In the genomic region with DNA sequence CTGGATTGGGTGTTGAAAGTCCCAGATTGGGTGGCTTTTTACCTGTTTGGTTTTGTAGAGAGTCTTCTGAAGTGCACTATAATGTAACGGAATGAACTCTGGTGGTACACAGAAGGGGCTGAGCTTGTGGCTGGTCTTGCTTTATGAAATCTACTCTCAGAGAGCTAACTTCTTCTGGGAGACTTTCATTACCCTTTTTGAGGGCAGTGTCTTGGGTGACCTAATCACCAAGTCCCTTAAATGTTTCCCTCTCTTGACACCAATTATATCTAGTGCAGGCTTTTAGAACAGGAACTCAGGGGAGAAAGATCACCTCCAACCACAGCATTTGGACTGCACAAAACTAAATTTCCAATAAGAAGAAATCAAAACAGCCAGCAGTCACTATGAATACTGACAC, we compare ENCODE assay signal across 26 mouse cellular contexts. TPM values are rescaled to one million over a fixed set of nuclear protein-coding genes. Genes with fewer than 3 reads are reported as not detected.
"Had no signal": no experiment of that assay in that cellular context is flagged by ENCODE, and none has a peak within 500 bp of the region (broad histone marks: within the 10 kb centered on the region; RNA-seq: fewer than 3 reads in every experiment).

No protein-coding gene starts in this region.

- ATAC-seq: liver, embryonic 12.5 days; liver, postnatal 0 days; lung, postnatal 0 days; midbrain, embryonic 13.5 days; midbrain, embryonic 15.5 days; midbrain, embryonic 16.5 days had no signal

- DNase-seq: liver; liver, embryonic 13.5 days; liver, postnatal 0 days; lung, adult 18-20 months; lung, adult 2 months; lung, embryonic 14.5 days; lung, postnatal 10 days; lung, postnatal 14 days; lung, postnatal 36 days; lung, postnatal 4 days; midbrain, embryonic 14.5 days had no signal

RNA-seq across cellular contexts. Expression of a gene that starts 2.3 kb away (rescaled TPM):
- total RNA-seq: left cerebral cortex, adult 18-20 months; left cerebral cortex, adult 2 months; left cerebral cortex, adult 8-10 months; left cerebral cortex, postnatal 10 days; left cerebral cortex, postnatal 14 days; left cerebral cortex, postnatal 25 days; left cerebral cortex, postnatal 36 days; liver, adult 2 months; midbrain, postnatal 0 days; monocyte, adult 5-6 weeks had no signal

RNA-seq across cellular contexts. Expression of a gene that starts 48.8 kb away (rescaled TPM):
- total RNA-seq: left cerebral cortex, adult 18-20 months; left cerebral cortex, adult 2 months; left cerebral cortex, postnatal 10 days; left cerebral cortex, postnatal 14 days; left cerebral cortex, postnatal 25 days; left cerebral cortex, postnatal 36 days; liver, adult 2 months; monocyte, adult 5-6 weeks had no signal
